Mouse (Mus musculus): ENCODE results near the gene Ppp1r3d. TPM values are rescaled to one million over a fixed set of nuclear protein-coding genes. Genes with fewer than 3 reads are reported as not detected.

Gene Ppp1r3d
- 6.2 and 13.1 TPM in 2 replicates for polyA plus RNA-seq (2012; rRNA removed)

DNA sequence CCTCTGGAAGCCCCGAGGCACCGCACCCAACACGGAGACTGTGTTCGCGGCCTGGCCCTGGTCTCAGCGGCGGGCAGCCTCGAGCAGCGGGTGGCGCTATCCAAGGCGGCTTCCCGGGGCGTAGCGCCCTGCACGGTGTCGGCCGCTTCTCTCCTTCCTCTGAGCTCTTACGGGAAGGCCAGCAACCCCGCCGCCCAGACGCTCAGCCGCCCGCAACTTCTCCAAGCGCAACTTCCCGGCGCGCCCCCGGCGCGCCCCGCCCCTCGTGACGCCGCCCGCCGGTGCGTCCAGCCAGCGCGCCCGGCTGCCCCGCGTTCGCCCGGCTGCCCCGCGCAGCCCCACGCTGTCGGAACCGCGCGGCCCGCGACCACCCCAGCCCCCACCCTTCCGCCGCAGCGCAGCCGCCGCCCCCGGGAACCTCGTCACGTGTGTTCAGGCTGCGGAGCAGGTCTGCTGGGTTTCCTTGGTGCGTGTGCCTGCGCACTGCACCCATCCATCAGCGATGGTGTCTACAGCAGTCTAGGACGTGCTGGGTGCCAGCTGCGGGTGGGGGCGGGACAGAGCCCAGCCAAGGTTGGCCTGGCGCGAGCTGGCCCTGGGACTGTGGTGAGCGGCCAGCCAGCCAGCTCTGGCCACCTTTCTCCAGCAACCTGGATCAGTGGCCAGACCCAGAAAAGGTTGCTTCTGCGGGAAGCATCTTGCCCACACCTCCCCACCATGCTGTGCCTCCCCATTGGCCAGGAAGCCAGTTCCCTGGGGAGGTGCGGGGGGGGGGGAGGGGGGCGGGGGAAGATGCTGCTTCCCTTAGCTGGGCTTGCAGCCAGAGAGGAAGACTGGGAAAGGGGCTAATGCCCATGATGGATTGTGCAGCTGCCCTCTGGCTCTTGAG is at the start of gene Ppp1r3d, which contains the start of gene Fam217b:
Gene Ppp1r3d, minus strand, starts transcription at position 212 of the 889 bp plus-strand sequence.
Gene Fam217b, plus strand, starts transcription at position 264 of the 889 bp plus-strand sequence.
- DNase-seq (ENCODE audit: low read depth) = no peak

GRCm38 (mm10) chr2:178460353-178460752 is 46.1 kb upstream of the Ppp1r3d start:
- DNase-seq (ENCODE audit: low read depth) = no peak

GRCm38 (mm10) chr2:178457414-178457813 is 43.1 kb upstream of the Ppp1r3d start:
- DNase-seq (ENCODE audit: low read depth) = no peak

DNA sequence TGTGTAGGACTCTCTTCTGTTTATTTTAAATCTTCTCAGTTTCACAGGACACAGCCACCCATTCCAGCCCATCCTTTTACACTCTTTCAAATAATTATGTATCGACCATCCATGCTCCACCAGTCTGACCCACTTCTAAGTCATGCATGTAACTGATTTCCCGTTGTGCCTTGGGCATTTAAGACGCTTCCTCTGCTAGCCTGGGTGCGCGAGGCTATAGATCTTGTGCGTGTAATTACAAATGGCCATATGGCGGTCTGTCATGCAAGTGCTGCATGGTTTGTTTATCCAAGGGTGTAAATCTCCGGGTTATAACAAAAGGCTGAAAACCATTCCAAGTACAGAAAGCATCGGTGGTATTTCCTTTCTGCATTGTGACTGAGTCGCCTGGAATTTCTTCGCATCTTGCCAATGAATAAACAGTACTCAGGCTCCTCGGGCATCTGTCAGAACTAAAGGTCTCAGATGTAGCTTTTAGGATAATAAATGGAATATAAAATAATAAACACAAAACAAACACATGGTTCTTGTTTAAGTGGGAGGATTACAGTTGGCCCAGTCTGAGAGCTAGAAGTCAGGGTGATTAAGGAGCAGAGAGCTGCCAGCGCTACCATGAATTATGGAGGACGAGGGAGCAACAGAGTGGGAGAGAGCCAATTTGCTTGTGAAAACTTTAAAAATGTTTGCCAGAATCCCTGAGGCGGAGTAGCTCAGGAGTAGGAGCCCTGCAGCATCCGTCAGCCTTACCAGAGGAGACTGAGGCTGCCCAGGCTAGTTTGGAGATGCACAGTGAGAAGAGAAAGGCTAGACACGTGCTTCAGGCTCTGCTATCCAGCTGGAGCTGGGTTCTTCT is 40.6 kb upstream of the Ppp1r3d start:
- no peak for DNase-seq (ENCODE audit: low read depth)

GRCm38 (mm10) chr2:178450961-178451360 is 36.7 kb upstream of the Ppp1r3d start:
- DNase-seq (ENCODE audit: low read depth) = no peak

GRCm38 (mm10) chr2:178450236-178450635 is 36.0 kb upstream of the Ppp1r3d start:
- DNase-seq (ENCODE audit: low read depth) = no peak

GRCm38 (mm10) chr2:178449386-178449785 is 35.1 kb upstream of the Ppp1r3d start:
- no peak for DNase-seq (ENCODE audit: low read depth)

DNA sequence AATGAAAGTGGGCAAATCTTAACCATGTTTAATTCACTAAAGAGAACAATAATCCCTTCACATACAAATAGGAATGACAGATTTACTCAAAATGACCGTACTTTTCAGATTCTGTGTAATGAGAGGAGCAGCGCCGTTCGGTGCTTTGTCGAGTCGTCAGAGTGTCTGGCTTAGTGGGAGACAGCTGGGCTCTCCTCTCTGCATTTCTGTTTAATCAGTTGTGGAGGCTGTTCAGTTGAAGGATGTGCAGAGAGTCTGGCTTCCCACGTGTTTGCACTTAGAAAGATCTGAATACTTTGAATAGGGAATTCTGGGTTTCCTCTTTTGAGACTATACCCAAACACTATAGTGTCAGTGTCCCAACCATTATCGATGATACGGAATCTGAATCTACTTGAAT is 23.0 kb upstream of the Ppp1r3d start:
- no peak for DNase-seq (ENCODE audit: low read depth)

DNA sequence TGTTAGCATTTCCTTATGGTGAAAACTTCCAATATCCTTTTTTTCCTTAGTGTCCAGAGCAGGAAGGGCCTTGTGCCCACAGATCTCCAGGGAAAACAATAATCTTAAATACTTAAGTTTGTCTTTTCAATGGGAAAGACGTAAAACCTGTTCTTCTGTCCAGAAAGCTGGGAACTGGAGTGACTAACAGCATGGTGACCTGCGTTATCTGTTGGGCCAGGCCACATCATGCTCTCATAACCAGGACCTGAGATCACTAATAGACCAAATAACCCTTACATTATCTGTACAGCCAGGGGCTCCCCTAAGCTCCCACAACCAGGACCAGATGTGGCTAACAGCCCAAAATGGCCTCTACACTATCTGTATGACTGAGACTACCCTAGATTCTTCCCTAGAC is 19.6 kb upstream of the Ppp1r3d start:
- DNase-seq (ENCODE audit: low read depth) = no peak

DNA sequence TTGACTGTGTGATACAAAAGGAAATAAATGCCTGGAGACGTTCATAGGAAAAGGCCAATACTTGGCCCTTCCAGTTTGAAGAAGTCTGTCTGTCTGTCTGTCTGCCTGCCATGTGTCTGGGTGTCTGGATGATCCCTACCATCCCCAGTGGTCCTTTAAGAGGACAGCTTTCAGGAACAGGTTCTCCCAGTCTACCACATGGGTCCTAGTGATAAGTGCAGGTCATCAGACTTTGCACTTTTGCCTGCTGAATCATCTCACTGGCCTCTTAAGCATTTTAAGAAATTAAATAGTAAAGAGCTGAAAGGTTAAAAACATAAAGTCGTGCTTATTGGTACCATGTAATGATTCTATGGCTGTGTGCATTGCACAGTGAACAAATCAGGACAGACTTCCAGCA is 19.2 kb upstream of the Ppp1r3d start:
- no peak for DNase-seq (ENCODE audit: low read depth)

DNA sequence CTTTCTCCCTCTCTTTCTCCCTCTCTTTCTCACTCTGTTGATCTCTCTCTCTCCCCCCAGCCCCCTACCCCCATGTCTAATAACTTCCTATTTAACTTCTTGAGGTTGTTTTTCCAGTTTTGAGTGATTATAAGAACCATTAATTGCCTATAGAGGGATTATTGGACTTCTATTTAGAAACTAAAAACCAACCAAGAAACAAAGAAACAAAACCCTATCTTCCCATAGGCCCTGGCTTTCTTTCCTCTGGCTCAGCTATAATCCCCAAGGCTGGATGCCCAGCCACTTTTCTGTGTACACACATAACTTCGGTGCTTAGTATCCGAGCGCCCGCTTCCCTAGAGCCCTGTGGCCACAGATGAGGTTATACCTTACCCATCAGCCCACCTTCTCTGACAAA is 16.0 kb upstream of the Ppp1r3d start, which contains the start of gene Cdh26:
Gene Cdh26, plus strand, starts transcription at position 301 of the 400 bp plus-strand sequence.
- no peak for DNase-seq (ENCODE audit: low read depth)

DNA sequence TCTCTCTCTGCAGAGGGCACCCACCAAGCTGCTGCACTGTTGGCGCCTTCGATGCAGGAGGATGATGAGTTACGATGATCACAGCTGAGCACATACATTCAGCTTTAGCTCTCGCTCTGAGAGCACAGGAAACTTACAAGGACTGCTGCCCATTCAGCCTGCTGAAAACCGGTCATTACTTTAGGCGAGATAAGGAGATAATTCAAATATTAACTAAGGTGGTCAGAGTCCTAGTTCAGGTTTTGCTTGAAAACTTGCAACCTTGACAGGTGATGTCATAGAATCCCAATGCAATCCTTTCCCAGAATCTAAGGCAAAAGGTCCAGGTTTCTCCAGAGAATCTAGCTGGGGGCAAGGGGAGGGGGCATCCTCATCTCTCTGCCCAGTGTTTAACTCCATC is 15.2 kb upstream of the Ppp1r3d start:
- DNase-seq (ENCODE audit: low read depth) = no peak

GRCm38 (mm10) chr2:178428676-178429075 is 14.4 kb upstream of the Ppp1r3d start:
- DNase-seq (ENCODE audit: low read depth) = no peak

- no peak for DNase-seq (ENCODE audit: low read depth)
Measured at GRCm38 (mm10) chr2:178428183-178428582, 13.9 kb upstream of the Ppp1r3d start.

DNA sequence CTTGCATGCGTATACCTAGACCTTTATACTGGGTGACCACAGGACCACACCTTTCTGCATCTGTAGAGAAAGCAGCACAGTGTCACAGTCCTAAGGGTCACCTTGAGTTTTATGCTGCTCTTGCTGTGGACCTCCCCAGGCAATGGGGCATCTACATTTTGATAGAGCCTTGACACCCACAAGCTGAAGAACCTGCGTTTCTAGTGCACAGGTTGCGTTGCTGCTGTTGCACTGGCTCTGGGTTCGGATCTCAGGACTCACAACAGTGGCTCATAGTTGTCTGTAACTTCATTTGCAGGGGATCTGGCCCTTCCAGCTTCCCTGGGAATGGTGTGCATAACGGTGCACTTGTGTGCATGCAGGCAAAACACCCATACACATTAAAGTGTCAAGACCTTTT is 12.9 kb upstream of the Ppp1r3d start:
- DNase-seq (ENCODE audit: low read depth) = no peak

GRCm38 (mm10) chr2:178426229-178426628 is 12.0 kb upstream of the Ppp1r3d start:
- DNase-seq (ENCODE audit: low read depth) = no peak

DNA sequence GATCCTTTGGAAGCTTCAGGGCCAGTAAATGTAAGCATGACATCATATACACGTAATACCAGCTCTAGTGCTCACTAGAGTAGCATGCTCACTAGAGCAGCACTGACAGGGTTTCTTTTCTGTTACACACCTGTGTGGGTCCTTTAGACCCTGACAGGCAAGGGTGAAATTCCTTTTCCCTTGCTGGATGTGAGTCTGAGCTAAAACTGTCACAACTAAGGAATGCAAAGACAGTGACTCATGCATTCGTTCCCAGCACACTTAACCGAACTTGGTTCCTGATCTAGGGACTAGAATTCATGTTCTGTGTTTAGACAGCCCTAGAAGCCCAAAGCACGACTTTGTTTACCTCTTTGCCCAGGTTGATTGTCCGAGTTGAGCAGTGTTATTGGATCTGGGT is 9.0 kb upstream of the Ppp1r3d start:
- no peak for DNase-seq (ENCODE audit: low read depth)

- no peak for DNase-seq (ENCODE audit: low read depth)
Measured at GRCm38 (mm10) chr2:178422186-178422585, 7.9 kb upstream of the Ppp1r3d start.

- no peak for DNase-seq (ENCODE audit: low read depth)
Measured at GRCm38 (mm10) chr2:178421603-178422002, 7.3 kb upstream of the Ppp1r3d start.

- no peak for DNase-seq (ENCODE audit: low read depth)
Measured at GRCm38 (mm10) chr2:178420576-178420975, 6.3 kb upstream of the Ppp1r3d start.

- no peak for DNase-seq (ENCODE audit: low read depth)
Measured at GRCm38 (mm10) chr2:178416970-178417369, 2.7 kb upstream of the Ppp1r3d start.

DNA sequence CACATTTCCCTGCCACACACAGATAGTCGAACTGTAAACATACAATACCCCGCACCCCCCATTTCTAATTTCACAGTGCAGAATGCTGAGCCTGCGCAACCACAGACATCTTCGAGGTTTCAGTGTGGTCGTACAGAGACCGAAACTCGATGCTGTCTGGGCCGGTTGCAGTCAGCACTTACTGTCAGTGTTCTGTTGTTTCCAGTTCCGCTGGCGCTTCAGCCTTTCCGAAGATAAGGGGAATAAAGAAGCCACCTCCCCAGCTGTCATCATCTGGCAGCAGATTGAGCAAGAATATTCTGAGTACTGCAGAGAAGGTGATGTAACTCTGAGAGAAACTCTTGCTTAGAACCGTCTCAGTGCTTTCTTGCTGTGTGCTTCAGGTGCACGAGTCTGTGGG is 2.2 kb upstream of the Ppp1r3d start:
- DNase-seq (ENCODE audit: low read depth) = no peak

- no peak for DNase-seq (ENCODE audit: low read depth)
Measured at GRCm38 (mm10) chr2:178415150-178415448, 827 bp upstream of the Ppp1r3d start.
